Mouse (Mus musculus) erythroblast, embryonic 14.5 days (primary cell): ENCODE data around the gene Hibch.

Experiments used
- GATA1 ChIP-seq: IDR thresholded peaks from 2 replicates; pipeline ENCODE4 v1.6.1; 2012; ENCODE audit warnings: low read length, inconsistent platforms, mixed read lengths
- TAL1 ChIP-seq: IDR thresholded peaks from 3 replicates; pipeline ENCODE4 v1.6.1; 2012; ENCODE audit warnings: low read length, inconsistent platforms, mixed read lengths

GRCm38 (mm10) chr1:52956746-52957145, 112.0 kb downstream of the Hibch start:
- TF ChIP-seq GATA1 (no peak), TAL1 (no peak)
